ENCODE assay signal across 9 mouse cellular contexts in genomic region chr12:113132567-113132966, GRCm38 (mm10). TPM values are rescaled to one million over a fixed set of nuclear protein-coding genes. Genes with fewer than 3 reads are reported as not detected.
DNase-seq lines count a peak whose midpoint lies in the region; ATAC-seq lines count a peak whose summit lies in the region.
"Had no signal": no experiment of that assay in that cellular context is flagged by ENCODE, and none has a peak within 500 bp of the region (broad histone marks: within the 10 kb centered on the region; RNA-seq: fewer than 3 reads in every experiment).

No protein-coding gene starts in this region.

- peak; percentile 42 for DNase-seq in adrenal gland, adult 2 months
- no peak for DNase-seq in adrenal gland, adult 18-20 months (ENCODE audit: low spot score in 2 of 2)
- peak; percentile 44 for DNase-seq in right cerebral cortex, adult 18-20 months
- DNase-seq in right cerebral cortex, postnatal 25 days = no peak
- DNase-seq in kidney, adult 9 months = peak; percentile 45
- DNase-seq in testis, postnatal 10 days (ENCODE audit: low spot score) = no peak
- DNase-seq in T-cell, adult 2 months (ENCODE audit: low spot score) = no peak
- DNase-seq: liver, embryonic 13.5 days had no signal

- no peak for ATAC-seq in activated CD4-positive, CD25-positive, alpha-beta regulatory T cell, adult 4 months

RNA-seq across cellular contexts. Expression of gene Crip2, which starts 7.5 kb away (rescaled TPM):
- total RNA-seq in adrenal gland, adult 2 months (2021) = 10 to 100 TPM; 57.5 to 58.2 TPM
- 159 and 168 TPM in 2 replicates for polyA plus RNA-seq in adrenal gland, adult 2 months (2012; rRNA removed)
- total RNA-seq in adrenal gland, adult 18-20 months (2021) = 10 to 100 TPM; 48.1 to 55.6 TPM
- 1 to 10 TPM; 4.5 to 5.6 TPM for polyA plus RNA-seq in activated CD4-positive, CD25-positive, alpha-beta regulatory T cell, adult 4 months (2017; shearing (Covaris generic))

RNA-seq across cellular contexts. Expression of gene Crip1, which starts 13.5 kb away (rescaled TPM):
- 100 to 1,000 TPM in 1 of 2 experiments, 10 to 100 TPM in 1; 51.5 to 101 TPM for total RNA-seq in adrenal gland, adult 2 months (2021)
- 31.7 and 36.9 TPM in 2 replicates for polyA plus RNA-seq in adrenal gland, adult 2 months (2012; rRNA removed)
- total RNA-seq in adrenal gland, adult 18-20 months (2021) = 100 to 1,000 TPM in 1 of 2 experiments, 10 to 100 TPM in 1; 52.9 to 106 TPM
- 1,000 to 10,000 TPM; 1,240 to 2,098 TPM for polyA plus RNA-seq in activated CD4-positive, CD25-positive, alpha-beta regulatory T cell, adult 4 months (2017; shearing (Covaris generic))

RNA-seq across cellular contexts. Expression of gene Tedc1, which starts 23.7 kb away (rescaled TPM):
- 1 to 10 TPM in 1 of 2 experiments, under 1 TPM in 1; 0.66 to 1.4 TPM for total RNA-seq in adrenal gland, adult 2 months (2021)
- 3.6 and 6.6 TPM in 2 replicates for polyA plus RNA-seq in adrenal gland, adult 2 months (2012; rRNA removed)
- total RNA-seq in adrenal gland, adult 18-20 months (2021) = under 1 TPM; 0.83 to 0.93 TPM
- 1 to 10 TPM; 3.5 to 5.0 TPM for polyA plus RNA-seq in activated CD4-positive, CD25-positive, alpha-beta regulatory T cell, adult 4 months (2017; shearing (Covaris generic))

RNA-seq across cellular contexts. Expression of gene Mta1, which starts 34.5 kb away (rescaled TPM):
- 100 to 1,000 TPM in 1 of 2 experiments, 10 to 100 TPM in 1; 76.6 to 102 TPM for total RNA-seq in adrenal gland, adult 2 months (2021)
- polyA plus RNA-seq in adrenal gland, adult 2 months (2012; rRNA removed) = 164 TPM in 2 replicates
- total RNA-seq in adrenal gland, adult 18-20 months (2021) = 10 to 100 TPM; 61.6 to 89.6 TPM
- polyA plus RNA-seq in activated CD4-positive, CD25-positive, alpha-beta regulatory T cell, adult 4 months (2017; shearing (Covaris generic)) = 10 to 100 TPM; 12.9 to 16.0 TPM

RNA-seq across cellular contexts. Expression of gene Tmem121, which starts 53.2 kb away (rescaled TPM):
- 1 to 10 TPM; 2.8 to 9.7 TPM for total RNA-seq in adrenal gland, adult 2 months (2021)
- polyA plus RNA-seq in adrenal gland, adult 2 months (2012; rRNA removed) = 11.9 and 15.9 TPM in 2 replicates
- total RNA-seq in adrenal gland, adult 18-20 months (2021) = 1 to 10 TPM; 5.4 to 7.2 TPM
- not detected for polyA plus RNA-seq in activated CD4-positive, CD25-positive, alpha-beta regulatory T cell, adult 4 months (2017; shearing (Covaris generic))

Comparison
In these comparisons a context has a peak if more than half of its experiments do, and no peak if none do; other contexts are left out.
1. DNase-seq: peak in adrenal gland, adult 2 months (single experiment), right cerebral cortex, adult 18-20 months (single experiment) and kidney, adult 9 months (single experiment); none in adrenal gland, adult 18-20 months (0 of 2), right cerebral cortex, postnatal 25 days (single experiment), testis, postnatal 10 days (single experiment) and T-cell, adult 2 months (single experiment).